In genomic region chrX:162829203-162829708, GRCm38 (mm10) we compare ENCODE assay signal across 8 mouse cellular contexts. TPM values are rescaled to one million over a fixed set of nuclear protein-coding genes. Genes with fewer than 3 reads are reported as not detected.
DNase-seq lines count a peak whose midpoint lies in the region; ATAC-seq lines count a peak whose summit lies in the region.

Gene Txlng (minus strand): TSS chrX:162829454.

- no peaks in the 10 kb centered on the region for H3K27me3 ChIP-seq in hindbrain, embryonic 16.5 days (replicated peaks; ENCODE audit: control insufficient read depth, insufficient read depth, low read length)

- H3K4me3 ChIP-seq in hindbrain, embryonic 16.5 days (ENCODE audit: low read length), result peak within 1 kb of the TSS; percentile 58
- H3K4me3 ChIP-seq in macrophage (ENCODE audit: inconsistent target), result peak within 1 kb of the TSS; percentile 64

- no peaks in the 10 kb centered on the region for H3K9me3 ChIP-seq in hindbrain, embryonic 16.5 days (ENCODE audit: control insufficient read depth, low read length)

- ATAC-seq in hindbrain, embryonic 16.5 days, result peak; percentile 100

- H3K4me1 ChIP-seq in hindbrain, embryonic 16.5 days (ENCODE audit: control insufficient read depth, insufficient read depth, low read depth, low read length), result no peaks in the 10 kb centered on the region

- peak; percentile 96 for DNase-seq in T-cell, adult 2 months (ENCODE audit: low spot score)
- DNase-seq in cerebellum, postnatal 36 days, result peak; percentile 90 to 92
- peak; percentile 94 to 96 for DNase-seq in frontal cortex, postnatal 36 days (ENCODE audit: low spot score in 2 of 2)
- DNase-seq in left cerebral cortex, adult 18-20 months (ENCODE audit: low spot score in 2 of 2), result peak; percentile 87 to 95
- peak; percentile 96 for DNase-seq in right cerebral cortex, adult 18-20 months
- peak; percentile 68 for DNase-seq in urinary bladder, postnatal 10 days (ENCODE audit: low spot score)

- 23% methylated on average over 37 of the region's 37 CpGs for WGBS in hindbrain, embryonic 16.5 days
- WGBS in macrophage (ENCODE audit: missing documents), result 18% methylated on average over 37 of the region's 37 CpGs

- H3K36me3 ChIP-seq in hindbrain, embryonic 16.5 days (ENCODE audit: control insufficient read depth, insufficient read depth, low read length), result no peaks in the 10 kb centered on the region
- no peaks in the 10 kb centered on the region for H3K36me3 ChIP-seq in macrophage (ENCODE audit: inconsistent target)

- H3K9ac ChIP-seq in hindbrain, embryonic 16.5 days (ENCODE audit: low read depth, low read length), result peak within 1 kb of the TSS; percentile 66

- peaks cover 21% of the 10 kb centered on the region; the same call in 1 of the 2 replicates for H3K79me2 ChIP-seq in macrophage (ENCODE audit: inconsistent target)

- peak within 1 kb of the TSS; percentile 56 for H3K4me2 ChIP-seq in hindbrain, embryonic 16.5 days (ENCODE audit: low read length)

- H3K27ac ChIP-seq in hindbrain, embryonic 16.5 days (ENCODE audit: low read depth, low read length), result 0 out of 2 replicates have a peak within 1 kb of the TSS, but pooled peaks have one; percentile 39
- H3K27ac ChIP-seq in macrophage, result peak within 1 kb of the TSS; percentile 34; the same call in 1 of the 2 replicates

RNA-seq across cellular contexts. Expression of gene Txlng, which starts in this region (rescaled TPM):
- polyA plus RNA-seq in hindbrain, embryonic 16.5 days (2015; fragmentation: Nextera tagmentation; extraction: Ambion mirVana), result 11.8 and 12.3 TPM in 2 replicates
- 10 to 100 TPM; 18.8 to 19.5 TPM for total RNA-seq in left cerebral cortex, adult 18-20 months (2021)
- 10 to 100 TPM; 22.6 to 52.6 (median 32.9) TPM for total RNA-seq in macrophage (2018; cell fraction: chromatin; rRNA removed)
- total RNA-seq in macrophage (2018; cell fraction: cytosol; rRNA removed), result 1 to 10 TPM; 2.6 to 6.9 (median 5.5) TPM
- total RNA-seq in macrophage (2018; cell fraction: nucleus; rRNA removed), result 10 to 100 TPM; 11.1 to 36.2 (median 20.2) TPM
- 4.8 to 6.2 TPM (median 5.8 TPM) in 3 replicates for polyA plus RNA-seq in macrophage (2018)

Comparison
In these comparisons a context has a peak if more than half of its experiments do, and no peak if none do; other contexts are left out.
1. Peak in every context shown above with its lines: DNase-seq, ATAC-seq, H3K4me3 ChIP-seq and H3K27ac ChIP-seq.